Mouse (Mus musculus): ENCODE results near the gene Svop.

Svop gene

DNA sequence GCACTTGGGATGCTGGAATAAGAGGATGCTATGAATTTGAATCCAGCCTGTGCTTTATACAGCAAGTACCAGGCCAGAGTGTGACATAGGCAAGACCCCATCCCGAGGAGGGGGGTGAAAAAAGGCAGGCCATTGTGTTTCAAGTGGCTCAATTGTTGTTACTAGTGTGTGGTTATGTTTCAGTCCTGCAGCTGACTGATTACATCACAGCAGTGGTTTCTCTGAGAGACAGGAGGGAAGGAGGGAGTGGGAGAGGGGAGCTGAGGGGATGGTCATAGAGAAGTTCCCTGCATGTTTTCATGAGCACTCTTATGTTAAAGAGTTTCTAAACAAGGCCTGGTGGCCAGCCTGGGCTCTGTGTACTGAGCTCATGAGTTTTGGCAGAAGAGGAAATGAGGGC lies 11.4 kb upstream of the Svop start:
- DNase-seq, result no peak

GRCm38 (mm10) chr5:114101873-114102272 lies 10.5 kb upstream of the Svop start:
- DNase-seq, result no peak

DNA sequence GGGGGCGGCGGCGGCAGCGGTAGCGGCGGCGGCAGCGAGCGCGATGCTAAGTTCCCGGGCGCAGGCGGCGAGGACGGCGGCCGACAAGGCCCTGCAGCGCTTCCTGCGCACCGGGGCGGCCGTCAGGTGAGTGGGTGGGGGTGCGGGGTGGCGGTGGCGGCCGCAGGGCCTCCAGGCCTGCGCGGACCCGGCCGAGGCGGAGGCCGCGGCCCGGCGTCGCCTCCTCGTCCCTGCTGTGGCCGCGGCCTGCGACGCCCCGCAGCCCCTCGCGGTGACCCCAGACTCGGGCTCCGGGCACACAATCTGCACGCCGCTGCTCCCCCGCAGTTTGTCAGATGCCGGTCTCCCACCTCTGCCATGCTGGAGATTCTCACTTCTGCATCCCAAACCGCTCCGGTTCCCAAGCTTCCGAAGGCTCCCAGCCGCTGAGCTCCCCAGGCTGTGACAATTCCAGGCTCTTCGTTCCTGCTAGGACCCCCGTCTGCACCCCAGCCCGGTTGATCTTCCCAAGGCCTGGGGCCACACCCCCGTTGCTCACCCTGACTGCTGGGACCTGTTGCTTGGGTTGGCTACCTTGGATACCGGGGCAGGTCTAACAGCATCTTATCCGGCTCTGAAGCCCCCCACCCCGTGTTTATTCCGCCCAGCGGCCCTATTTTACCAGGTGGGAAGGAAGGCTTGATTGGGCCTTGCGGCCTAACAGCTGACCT lies 9.2 kb upstream of the Svop start:
- DNase-seq, result no peak

DNA sequence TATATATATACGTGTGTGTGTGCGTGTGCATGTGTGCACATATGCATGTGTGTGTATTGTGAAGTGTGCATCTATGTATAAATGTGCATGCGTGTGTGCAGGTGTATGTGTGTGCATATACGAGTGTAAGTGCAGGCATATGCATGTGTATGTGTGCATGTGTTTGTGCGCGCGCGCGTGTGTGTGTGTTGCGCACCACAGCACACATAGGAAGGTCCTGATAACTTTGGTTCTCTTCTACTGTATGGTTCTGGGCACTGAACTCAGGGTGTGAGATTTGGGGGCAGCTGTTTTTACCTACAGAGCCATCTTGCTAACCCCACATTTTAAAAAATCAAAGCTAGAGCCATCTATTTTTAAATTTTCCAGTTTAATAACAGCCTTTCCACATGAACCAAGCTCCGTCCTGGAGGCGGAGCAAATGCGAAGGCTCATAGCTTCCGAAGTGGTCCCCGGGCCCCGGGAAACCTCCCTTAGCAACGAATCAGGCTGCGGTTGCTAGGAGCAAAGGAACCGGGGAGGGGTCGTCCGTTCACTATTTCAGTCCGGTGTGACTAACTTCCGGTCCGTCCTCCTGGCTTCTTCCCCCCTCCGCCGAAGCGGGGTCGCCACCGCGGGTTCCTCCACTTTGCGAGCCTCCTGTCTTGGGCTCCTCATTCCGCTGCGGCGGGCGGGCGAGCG lies 8.5 kb upstream of the Svop start:
- peak; percentile 94 for DNase-seq

GRCm38 (mm10) chr5:114090421-114091013 lies 853 bp downstream of the Svop start:
- no peak for DNase-seq

GRCm38 (mm10) chr5:114087875-114088480 lies 3.4 kb downstream of the Svop start:
- DNase-seq, result no peak

GRCm38 (mm10) chr5:114085501-114085900 lies 5.9 kb downstream of the Svop start:
- DNase-seq, result no peak

- DNase-seq, result no peak
Observed at GRCm38 (mm10) chr5:114077009-114077408, 14.4 kb downstream of the Svop start.

- no peak for DNase-seq
Observed at GRCm38 (mm10) chr5:114072262-114072661, 19.1 kb downstream of the Svop start.

DNA sequence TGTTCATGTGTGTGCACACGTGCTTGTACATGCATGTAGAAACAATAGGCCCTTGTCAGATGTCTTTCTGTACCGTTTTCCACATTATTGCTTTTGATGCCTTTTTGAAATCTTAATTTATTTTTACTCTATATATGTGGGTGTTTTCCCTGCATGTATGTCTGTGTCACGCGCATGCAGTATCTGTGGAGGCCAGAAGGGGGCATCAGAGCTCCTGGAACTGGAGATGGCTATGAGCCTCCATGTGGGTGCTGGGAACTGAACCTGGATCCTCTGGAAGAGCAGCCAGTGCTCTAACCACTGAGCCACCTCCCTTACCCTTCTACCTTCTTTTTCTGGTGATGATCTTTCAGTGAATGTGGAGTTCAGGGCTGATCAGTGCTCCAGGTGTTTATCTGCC lies 20.5 kb downstream of the Svop start:
- DNase-seq, result no peak

DNA sequence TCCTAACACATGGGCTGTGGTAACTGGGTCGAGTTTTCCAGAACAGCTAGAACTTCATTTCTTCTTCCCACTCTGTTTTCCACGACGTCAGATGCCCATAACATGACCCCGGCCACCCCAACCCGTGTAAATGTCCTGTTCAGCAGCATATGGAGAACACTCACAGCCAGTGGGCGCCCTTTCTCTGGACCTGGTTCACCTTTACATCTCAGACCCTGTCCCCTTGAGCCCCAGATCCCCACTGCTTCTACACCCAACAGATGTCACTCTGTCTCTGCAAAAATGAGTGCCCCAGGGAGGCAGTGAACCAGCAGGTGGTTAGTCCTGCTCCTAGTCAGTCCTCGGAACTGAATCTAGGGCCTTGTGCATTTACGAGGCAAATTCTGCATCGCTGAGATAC lies 23.4 kb downstream of the Svop start:
- no peak for DNase-seq

DNA sequence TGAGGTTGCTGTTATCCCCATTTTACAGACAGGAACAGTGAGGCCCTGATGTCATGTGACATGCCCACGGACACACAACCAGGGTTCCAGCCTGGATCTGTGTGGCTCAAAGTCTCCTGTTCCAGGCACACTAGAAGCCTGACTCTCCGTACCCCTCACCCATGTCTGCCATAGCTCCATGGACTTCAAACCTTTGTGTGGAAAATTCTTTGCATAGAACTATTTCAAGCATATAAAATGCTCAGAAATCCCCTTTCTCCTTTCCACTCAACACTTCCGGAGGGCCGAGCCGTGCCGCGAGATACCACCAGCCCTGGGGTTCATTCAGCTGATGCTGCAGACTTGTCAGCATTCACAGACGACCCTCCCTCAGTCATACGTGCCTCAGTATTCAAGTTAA lies 23.8 kb downstream of the Svop start:
- no peak for DNase-seq

GRCm38 (mm10) chr5:114066601-114067000 lies 24.8 kb downstream of the Svop start:
- DNase-seq, result no peak

GRCm38 (mm10) chr5:114065161-114065560 lies 26.2 kb downstream of the Svop start, which contains the start of gene Usp30:
Gene Usp30, plus strand, starts transcription at chr5:114065461.
- DNase-seq, result no peak

DNA sequence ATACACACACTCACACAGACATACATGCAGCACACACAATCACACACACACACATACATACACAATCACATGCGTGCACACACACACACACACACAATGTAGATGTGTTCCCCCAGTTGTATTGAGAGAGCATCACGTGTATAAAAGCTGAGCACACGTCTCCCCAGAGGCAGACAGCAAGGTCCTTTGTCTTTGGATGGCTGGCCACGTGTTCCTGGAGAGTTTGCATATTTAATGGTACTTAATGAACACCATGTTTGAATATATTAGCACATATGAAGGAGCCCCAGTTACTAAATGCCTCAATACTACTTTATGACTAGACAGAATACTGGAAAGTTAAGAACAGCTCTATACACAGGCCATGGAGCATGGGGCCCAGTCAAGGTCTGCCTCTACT lies 27.4 kb downstream of the Svop start:
- no peak for DNase-seq

DNA sequence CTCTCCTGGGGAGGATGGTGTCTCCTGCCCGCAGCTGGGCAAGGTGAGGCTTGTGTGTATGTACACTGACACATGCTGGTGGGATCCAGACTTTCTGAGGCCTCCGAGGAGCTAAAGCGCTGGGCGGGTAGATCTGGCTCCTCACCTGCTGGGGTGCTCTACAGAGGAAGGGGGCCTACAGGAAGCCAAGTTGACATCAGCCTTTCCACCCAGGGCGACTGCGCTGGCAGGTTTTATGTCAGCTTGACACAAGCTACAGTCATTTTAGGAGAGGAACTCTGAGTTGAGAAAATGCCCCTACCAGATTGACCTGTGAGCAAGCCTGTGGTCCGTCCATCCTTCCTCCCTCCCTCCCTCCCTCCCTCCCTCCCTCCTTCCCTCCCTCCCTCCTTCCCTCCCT lies 29.7 kb downstream of the Svop start:
- no peak for DNase-seq

DNA sequence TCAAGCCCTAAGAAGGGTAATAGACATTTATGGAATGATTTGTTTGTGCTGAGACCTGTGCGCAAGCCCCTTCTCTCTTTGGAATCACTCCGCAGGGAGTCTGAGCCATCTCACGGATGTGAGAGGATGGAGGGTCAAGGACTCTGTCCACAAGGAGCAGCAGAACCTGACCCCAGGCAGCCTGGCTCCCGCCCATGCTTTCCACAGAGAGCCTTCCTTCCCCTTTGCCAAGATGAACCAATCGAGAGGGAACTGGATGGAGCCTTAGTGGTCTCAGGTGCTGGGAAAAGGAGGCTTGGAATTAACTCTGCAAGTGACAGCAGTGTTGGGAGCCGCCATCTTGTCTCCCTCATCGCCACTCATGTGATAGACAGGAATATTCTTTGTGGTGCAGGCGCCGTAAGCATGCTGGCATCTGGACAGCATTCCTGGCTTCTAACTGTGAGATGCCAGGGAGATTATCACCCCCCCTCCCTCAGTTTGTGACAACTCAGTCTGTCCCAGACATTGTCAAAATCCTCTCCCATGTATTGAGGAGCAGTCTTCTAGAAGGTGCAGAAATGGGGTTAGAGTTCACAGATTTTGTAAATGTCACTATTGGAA lies 34.1 kb downstream of the Svop start:
- DNase-seq, result no peak

- DNase-seq, result peak; percentile 78
Observed at GRCm38 (mm10) chr5:114052246-114052761, 39.1 kb downstream of the Svop start.

DNA sequence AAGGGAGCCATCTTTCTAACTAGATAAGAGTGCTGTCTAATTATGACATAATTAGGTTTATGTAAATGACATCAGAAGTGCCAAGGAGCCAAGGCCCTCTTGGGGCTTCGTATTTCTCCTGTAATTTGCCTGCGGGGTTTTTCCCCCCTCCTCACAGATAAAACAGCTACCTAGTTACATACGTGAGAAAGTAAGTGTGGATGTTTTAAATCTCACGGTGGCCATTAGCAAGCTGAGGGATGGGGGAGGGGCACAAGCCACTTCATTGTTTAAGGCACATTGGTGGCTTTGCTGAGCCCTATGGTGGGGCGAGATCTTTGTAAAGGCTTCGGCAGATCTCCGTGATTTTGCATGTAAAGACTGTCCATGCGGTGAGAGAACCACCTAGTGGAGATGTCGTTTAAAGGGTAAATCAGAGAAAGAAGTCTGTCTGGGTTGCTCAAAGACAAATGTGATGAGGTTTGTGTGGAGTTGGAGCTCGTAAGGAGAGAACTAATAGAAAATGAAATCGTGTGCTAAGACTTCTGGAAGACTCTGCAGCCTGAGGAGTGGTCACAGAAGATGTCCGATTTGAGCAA lies 42.5 kb downstream of the Svop start:
- no peak for DNase-seq

GRCm38 (mm10) chr5:114047182-114047581 lies 44.2 kb downstream of the Svop start:
- no peak for DNase-seq

- no peak for DNase-seq
Observed at GRCm38 (mm10) chr5:114046604-114047003, 44.8 kb downstream of the Svop start.

- DNase-seq, result no peak
Observed at GRCm38 (mm10) chr5:114046151-114046550, 45.2 kb downstream of the Svop start.

- DNase-seq, result no peak
Observed at GRCm38 (mm10) chr5:114045134-114045533, 46.2 kb downstream of the Svop start.
